In genomic region chr3:153659575-153660168, GRCm38 (mm10) we compare ENCODE assay signal across 17 mouse cellular contexts.
A peak's percentile ranks its signal among the peaks of the same experiment; 100 is the strongest.
DNase-seq lines count a peak whose midpoint lies in the region; ATAC-seq and TF ChIP-seq lines count a peak whose summit lies in the region.
"Had no signal": no experiment of that assay in that cellular context is flagged by ENCODE, and none has a peak within 500 bp of the region (broad histone marks: within the 10 kb centered on the region; RNA-seq: fewer than 3 reads in every experiment).

No protein-coding gene starts in this region.

- H3K4me3 ChIP-seq in forebrain, embryonic 12.5 days (replicated peaks), result no peak overlapping the region
- H3K4me3 ChIP-seq in hindbrain, embryonic 15.5 days, result no peak overlapping the region
- H3K4me3 ChIP-seq in midbrain, postnatal 0 days (ENCODE audit: low read depth, low read length), result no peak overlapping the region
- H3K4me3 ChIP-seq: liver, embryonic 15.5 days; stomach, embryonic 15.5 days had no signal

- H3K9me3 ChIP-seq in forebrain, embryonic 12.5 days, result no peaks in the 10 kb centered on the region
- no peaks in the 10 kb centered on the region for H3K9me3 ChIP-seq in hindbrain, embryonic 15.5 days
- H3K9me3 ChIP-seq in midbrain, postnatal 0 days (ENCODE audit: low read length), result no peaks in the 10 kb centered on the region
- H3K9me3 ChIP-seq: liver, embryonic 15.5 days; stomach, embryonic 15.5 days had no signal

- peaks cover 30% of the 10 kb centered on the region for H3K4me1 ChIP-seq in forebrain, embryonic 12.5 days
- H3K4me1 ChIP-seq in hindbrain, embryonic 15.5 days (replicated peaks), result peaks cover 38% of the 10 kb centered on the region
- H3K4me1 ChIP-seq in midbrain, postnatal 0 days (ENCODE audit: insufficient read depth, low read length), result no peaks in the 10 kb centered on the region; the same call in 1 of the 2 replicates

- WGBS in forebrain, embryonic 12.5 days, result 38% methylated on average over 15 of the region's 15 CpGs
- 34% methylated on average over 15 of the region's 15 CpGs for WGBS in hindbrain, embryonic 15.5 days
- WGBS in midbrain, postnatal 0 days, result 36% methylated on average over 15 of the region's 15 CpGs

- H3K27me3 ChIP-seq in forebrain, embryonic 12.5 days, result 0 out of 2 replicates have a peak, but pooled peaks cover 5% of the 10 kb centered on the region
- no peaks in the 10 kb centered on the region for H3K27me3 ChIP-seq in hindbrain, embryonic 15.5 days
- no peaks in the 10 kb centered on the region for H3K27me3 ChIP-seq in midbrain, postnatal 0 days (ENCODE audit: insufficient read depth, low read length)
- H3K27me3 ChIP-seq: stomach, embryonic 15.5 days had no signal

- ATAC-seq in forebrain, embryonic 12.5 days (ENCODE audit: low FRiP score), result 0 out of 2 replicates have a peak, but pooled peaks have one; percentile 6
- ATAC-seq in hindbrain, embryonic 15.5 days (ENCODE audit: low FRiP score, low read depth), result peak; percentile 77
- ATAC-seq in midbrain, postnatal 0 days (ENCODE audit: low FRiP score), result peak; percentile 73
- no peak for ATAC-seq in megakaryocyte, adult 5-6 weeks (ENCODE audit: poor library complexity, severe bottlenecking)
- ATAC-seq: inflammation-experienced regulatory T-cells, adult 6 months had no signal

- H3K4me2 ChIP-seq in forebrain, embryonic 12.5 days, result no peak overlapping the region
- no peak overlapping the region for H3K4me2 ChIP-seq in hindbrain, embryonic 15.5 days
- no peak overlapping the region for H3K4me2 ChIP-seq in midbrain, postnatal 0 days (ENCODE audit: low read depth, low read length, poor library complexity, severe bottlenecking)
- H3K4me2 ChIP-seq: liver, embryonic 15.5 days; stomach, embryonic 15.5 days had no signal

- no peaks in the 10 kb centered on the region for H3K36me3 ChIP-seq in forebrain, embryonic 12.5 days (replicated peaks)
- no peaks in the 10 kb centered on the region for H3K36me3 ChIP-seq in hindbrain, embryonic 15.5 days
- H3K36me3 ChIP-seq in midbrain, postnatal 0 days (ENCODE audit: insufficient read depth, low read length), result no peaks in the 10 kb centered on the region
- H3K36me3 ChIP-seq: liver, embryonic 15.5 days; stomach, embryonic 15.5 days had no signal

- H3K27ac ChIP-seq in forebrain, embryonic 12.5 days, result 0 out of 2 replicates have a peak overlapping the region, but pooled peaks have one; percentile 31
- H3K27ac ChIP-seq in hindbrain, embryonic 15.5 days (replicated peaks), result peak overlapping the region; percentile 44; the same call in 1 of the 2 replicates
- H3K27ac ChIP-seq in midbrain, postnatal 0 days (ENCODE audit: low read depth, low read length), result no peak overlapping the region
- H3K27ac ChIP-seq: kidney, postnatal 0 days; liver, embryonic 15.5 days; stomach, embryonic 15.5 days had no signal

- H3K9ac ChIP-seq in forebrain, embryonic 12.5 days, result peak overlapping the region; percentile 21; the same call in 1 of the 2 replicates
- H3K9ac ChIP-seq in hindbrain, embryonic 15.5 days, result no peak overlapping the region
- H3K9ac ChIP-seq in midbrain, postnatal 0 days (replicated peaks; ENCODE audit: low read length, poor library complexity, severe bottlenecking), result no peak overlapping the region
- H3K9ac ChIP-seq: liver, embryonic 15.5 days; stomach, embryonic 15.5 days had no signal

- TF ChIP-seq CTCF in midbrain, postnatal 0 days (IDR thresholded peaks at IDR 0.05), result no peak

- peak; percentile 47 for DNase-seq in cerebellum, postnatal 25 days
- DNase-seq in cerebellum, adult 18-20 months, result no peak
- peak; percentile 66 for DNase-seq in midbrain, postnatal 0 days (ENCODE audit: low spot score)
- DNase-seq in MN1 (ENCODE audit: low spot score), result no peak
- no peak for DNase-seq in heart, postnatal 4 days
- DNase-seq: adrenal gland, adult 8-10 months; cerebellum, adult 9-11 months; gastrocnemius, postnatal 14 days; lung, postnatal 14 days; thymus, postnatal 36 days had no signal

Comparison
In these comparisons a context has a peak if more than half of its experiments do, and no peak if none do; other contexts are left out.
1. DNase-seq: peak in cerebellum, postnatal 25 days (2 of 2) and midbrain, postnatal 0 days (single experiment); none in cerebellum, adult 18-20 months (0 of 2), MN1 (single experiment) and heart, postnatal 4 days (single experiment).